Mouse (Mus musculus) cerebellum, postnatal 36 days (tissue): ENCODE measurements around the gene Popdc3.
"Not testable (repeated sequence)": the region's sequence is repeated elsewhere in the genome, so short reads cannot be mapped to it uniquely, and the experiment has no call there.

ENCODE experiments used
- DNase-seq, 2 experiments: peaks; one replicate each; pipeline ENCODE4 v3.0.0; 2021 to 2022; ENCODE audit warnings: mixed read lengths in 2 of 2

Popdc3 gene

DNA sequence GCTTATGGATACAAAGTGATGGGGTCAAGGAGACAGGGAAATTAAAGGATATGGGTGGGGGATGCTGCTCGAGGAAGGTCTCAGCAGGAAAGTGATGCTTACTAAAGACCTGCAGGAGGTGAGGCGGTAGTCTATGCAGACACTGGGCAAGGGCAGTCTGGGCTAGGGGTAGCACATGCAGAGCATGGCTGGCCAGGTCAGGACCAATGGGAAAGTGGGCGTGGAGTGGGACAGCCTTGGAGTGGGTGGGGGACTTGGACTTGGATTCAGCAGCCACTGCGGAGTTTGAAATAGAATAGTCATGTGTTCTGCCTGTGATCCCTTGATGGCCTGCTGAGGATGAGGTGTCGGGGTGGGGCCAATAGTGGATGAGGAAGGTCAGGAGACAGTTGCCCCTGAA lies 141.0 kb downstream of the Popdc3 start:
- DNase-seq, result no peak

DNA sequence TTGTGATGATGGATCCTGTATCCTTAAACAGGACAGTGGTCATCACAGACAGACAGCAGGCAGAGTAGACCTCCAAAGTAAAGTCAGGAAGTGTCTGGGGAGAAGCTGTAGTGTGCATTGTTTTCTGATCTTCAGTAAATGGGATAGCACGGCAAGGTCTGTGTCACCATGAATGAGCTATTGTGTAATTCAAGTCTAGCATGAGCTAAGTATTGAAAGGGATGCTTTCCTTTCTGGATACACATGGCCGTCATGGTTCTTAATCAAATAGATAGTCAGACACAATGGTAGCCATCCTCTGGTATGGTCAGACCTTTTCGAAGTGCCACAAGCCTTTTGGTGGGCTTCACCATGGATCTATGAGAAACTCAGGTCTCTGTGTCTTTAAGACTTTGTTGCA lies 142.4 kb downstream of the Popdc3 start:
- DNase-seq, result no peak

- no peak for DNase-seq
These were observed 146.3 kb downstream of the Popdc3 start for GRCm38 (mm10) chr10:45324159-45324558.

GRCm38 (mm10) chr10:45328196-45329000 lies 150.5 kb downstream of the Popdc3 start:
- no peak for DNase-seq

DNA sequence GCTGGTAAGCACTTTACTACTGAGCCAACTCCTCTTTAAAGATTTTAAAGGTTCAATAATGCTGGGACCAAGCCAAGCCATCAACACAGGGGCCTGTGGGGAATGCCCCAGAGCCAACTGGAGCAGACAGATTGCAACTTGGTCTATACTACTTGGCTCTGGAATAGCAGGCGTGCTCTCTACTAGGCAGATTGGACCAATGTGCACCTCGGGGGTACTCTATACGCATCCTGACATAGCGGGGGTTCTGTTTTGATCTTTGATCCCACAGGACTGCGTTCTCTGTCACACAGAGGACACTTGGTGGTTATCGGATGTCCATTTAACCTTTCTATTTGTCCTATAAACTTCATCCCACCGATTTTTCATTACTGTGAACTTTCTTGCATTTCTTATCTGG lies 157.0 kb downstream of the Popdc3 start:
- DNase-seq, result no peak

- peak in 1 of 2 experiments; percentile 8 for DNase-seq
These were observed 157.8 kb downstream of the Popdc3 start, which contains the start of gene Bves for GRCm38 (mm10) chr10:45335434-45336422. Gene Bves (plus strand): TSS chr10:45335772.

DNA sequence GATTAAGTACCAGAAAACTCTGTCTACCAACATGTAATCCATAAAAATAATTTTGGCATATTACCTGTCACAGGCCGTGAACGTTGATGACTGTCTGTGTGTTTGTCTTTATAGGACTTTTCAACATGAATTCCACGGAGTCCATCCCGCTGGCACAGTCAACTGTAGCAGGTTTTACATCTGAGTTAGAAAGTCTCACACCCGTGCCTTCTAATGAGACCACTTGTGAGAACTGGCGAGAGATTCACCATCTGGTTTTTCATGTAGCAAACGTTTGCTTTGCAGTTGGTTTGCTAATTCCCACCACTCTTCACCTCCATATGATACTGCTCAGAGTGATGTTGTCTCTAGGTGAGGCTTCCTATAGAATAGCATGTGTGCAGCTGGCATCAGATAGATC lies 161.2 kb downstream of the Popdc3 start:
- no peak for DNase-seq

- no peak for DNase-seq
These were observed 166.5 kb downstream of the Popdc3 start for GRCm38 (mm10) chr10:45344381-45344780.

DNA sequence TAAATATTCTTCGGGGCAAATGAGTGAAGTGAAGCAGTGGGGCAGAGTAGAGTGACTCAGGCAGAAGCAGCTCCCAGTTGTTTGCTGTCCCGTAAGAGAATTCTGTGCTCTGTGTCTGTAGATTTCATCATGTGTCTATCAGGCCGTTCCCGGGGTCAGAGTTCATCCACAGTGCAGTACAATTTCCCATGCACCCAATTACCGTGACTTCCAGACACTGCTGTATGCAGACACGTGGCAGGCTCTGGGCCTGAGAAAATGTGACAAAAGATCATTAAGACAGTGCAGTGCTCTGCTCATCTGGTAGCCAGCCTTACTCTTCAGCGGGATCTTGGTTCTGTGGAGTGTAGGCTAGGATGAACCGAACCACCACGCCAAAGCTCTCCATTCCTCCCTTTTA lies 167.3 kb downstream of the Popdc3 start:
- DNase-seq, result no peak

DNA sequence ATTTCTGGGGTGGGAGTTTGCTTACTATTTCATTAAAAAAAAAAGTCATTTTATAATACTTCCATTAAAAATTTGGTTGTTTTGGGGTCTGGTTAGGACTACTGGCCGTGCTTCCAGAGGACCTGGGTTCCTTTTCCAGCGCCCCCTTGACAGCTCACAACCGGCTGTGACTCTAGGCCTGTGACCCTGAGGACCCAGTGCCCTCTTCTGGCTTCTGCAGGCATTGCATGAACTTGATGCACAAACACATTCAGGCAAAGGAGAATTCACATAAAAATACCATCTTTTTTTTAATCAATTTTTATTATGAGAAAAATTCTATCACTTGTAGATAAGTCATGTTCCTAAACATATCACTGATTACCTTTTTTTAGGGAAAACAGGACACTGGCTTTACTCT lies 170.2 kb downstream of the Popdc3 start:
- not testable (repeated sequence) for DNase-seq

- DNase-seq, result no peak
These were observed 178.2 kb downstream of the Popdc3 start for GRCm38 (mm10) chr10:45356091-45356490.

GRCm38 (mm10) chr10:45363396-45363795 lies 185.5 kb downstream of the Popdc3 start:
- DNase-seq, result no peak

GRCm38 (mm10) chr10:45366987-45367705 lies 189.2 kb downstream of the Popdc3 start:
- DNase-seq, result no peak
